Mouse (Mus musculus) megakaryocyte, embryonic 14.5 days (primary cell): ENCODE results near the gene Gpha2.

ENCODE experiments used
- FLI1 ChIP-seq: IDR thresholded peaks from 2 replicates; pipeline ENCODE4 v1.6.1; 2012; ENCODE audit warnings: low read length, inconsistent platforms, mixed read lengths
- GATA1 ChIP-seq: IDR thresholded peaks from 3 replicates; pipeline ENCODE4 v1.6.1; 2012; ENCODE audit warnings: mixed read lengths, low read length, inconsistent platforms, borderline replicate concordance

- no peak for TF ChIP-seq GATA1
- no peak for TF ChIP-seq FLI1
Measured at GRCm38 (mm10) chr19:6235084-6236052, 9.2 kb downstream of the Gpha2 start, which contains the start of gene Ppp2r5b.
